Mouse (Mus musculus): ENCODE measurements around the gene Tiparp. TPM values are rescaled to one million over a fixed set of nuclear protein-coding genes. Genes with fewer than 3 reads are reported as not detected.

Gene Tiparp
- polyA plus RNA-seq, 1 experiment from 2014 or later, result 31.1 TPM

DNA sequence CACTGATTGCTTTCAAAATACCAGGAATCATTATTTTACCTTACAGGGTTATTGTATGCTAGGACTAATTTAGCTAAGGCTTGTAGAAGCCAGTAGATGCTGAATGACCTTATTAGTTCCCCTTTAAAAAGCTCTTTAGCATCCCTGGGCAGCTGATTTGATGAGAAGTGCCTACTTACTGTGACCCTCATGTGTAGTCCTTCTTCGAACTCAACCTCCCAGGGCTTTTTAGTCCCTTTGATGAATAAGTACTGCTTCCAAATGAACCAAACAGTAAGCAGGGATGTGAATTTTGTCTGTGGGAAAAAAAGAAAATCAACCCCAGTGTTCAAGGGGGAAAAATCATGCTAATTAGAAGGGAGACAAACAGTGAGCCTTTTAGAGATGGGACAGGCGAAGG is 58.8 kb downstream of the Tiparp start:
- Histone ChIP-seq H3K9me3 (no peaks in the 10 kb centered on the region), H3K4me3 (peak overlapping the region; percentile 31; the same call in 1 of the 2 replicates), H3K27ac (replicated peaks) (0 out of 2 replicates have a peak overlapping the region, but pooled peaks have one; percentile 4), H3K27me3 (no peaks in the 10 kb centered on the region), H3K4me2 (peak overlapping the region; percentile 64), H3K36me3 (no peaks in the 10 kb centered on the region), H3K4me1 (replicated peaks) (peaks cover 14% of the 10 kb centered on the region), H3K9ac (peak overlapping the region; percentile 27; the same call in 1 of the 2 replicates)
- ATAC-seq (ENCODE audit: low FRiP score, low read depth), result no peak
- 68% methylated on average over 2 of the region's 2 CpGs for WGBS

DNA sequence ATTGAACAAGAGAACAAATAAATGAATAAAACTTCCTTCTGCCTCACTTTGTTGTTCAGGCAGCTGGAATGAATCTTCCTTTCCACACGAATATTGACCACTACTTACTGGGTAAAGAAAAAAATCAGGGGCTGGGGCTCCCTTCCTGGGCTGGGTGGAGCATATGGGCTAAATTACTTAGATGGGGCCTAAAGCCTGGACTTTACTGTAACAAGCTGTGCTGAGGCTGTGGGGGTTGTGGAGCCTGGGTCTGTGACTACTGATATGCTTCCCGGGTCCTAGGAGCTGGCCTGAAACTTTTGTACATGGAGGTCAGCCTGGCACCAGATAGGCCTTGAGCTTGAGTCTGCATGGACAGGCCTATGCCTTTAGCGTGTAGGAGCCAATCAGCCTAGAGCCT is 60.2 kb downstream of the Tiparp start:
- Histone ChIP-seq H3K4me2 (no peak overlapping the region), H3K9me3 (no peaks in the 10 kb centered on the region), H3K9ac (no peak overlapping the region), H3K36me3 (no peaks in the 10 kb centered on the region), H3K4me1 (replicated peaks) (peaks cover 14% of the 10 kb centered on the region), H3K27me3 (no peaks in the 10 kb centered on the region), H3K27ac (replicated peaks) (no peak overlapping the region), H3K4me3 (no peak overlapping the region)
- 77% methylated on average over 3 of the region's 3 CpGs for WGBS
- no peak for ATAC-seq (ENCODE audit: low FRiP score, low read depth)

DNA sequence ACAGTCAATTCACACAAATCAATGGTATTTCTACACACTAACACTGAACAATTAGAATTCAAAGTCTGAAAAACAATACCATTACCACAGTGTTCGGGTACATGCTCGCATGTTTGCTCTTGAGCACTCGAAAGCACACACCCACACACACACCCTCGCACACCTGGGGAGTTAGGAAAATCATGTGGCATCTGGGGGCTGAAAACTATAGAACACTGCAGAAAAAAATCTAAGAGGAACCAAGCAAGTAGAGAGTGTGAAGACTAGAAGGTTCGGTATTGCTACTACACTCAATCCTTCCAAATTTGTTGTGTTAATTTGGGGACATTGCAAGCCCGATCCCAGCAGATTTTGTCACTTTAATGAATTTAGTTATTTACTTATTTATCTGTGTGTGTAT is 64.6 kb downstream of the Tiparp start:
- Histone ChIP-seq H3K27me3 (no peaks in the 10 kb centered on the region), H3K4me3 (no peak overlapping the region), H3K4me1 (replicated peaks) (no peaks in the 10 kb centered on the region), H3K9me3 (no peaks in the 10 kb centered on the region), H3K4me2 (no peak overlapping the region), H3K9ac (no peak overlapping the region), H3K27ac (replicated peaks) (no peak overlapping the region), H3K36me3 (no peaks in the 10 kb centered on the region)
- 90% methylated on average over 6 of the region's 6 CpGs for WGBS
- ATAC-seq (ENCODE audit: low FRiP score, low read depth), result no peak

DNA sequence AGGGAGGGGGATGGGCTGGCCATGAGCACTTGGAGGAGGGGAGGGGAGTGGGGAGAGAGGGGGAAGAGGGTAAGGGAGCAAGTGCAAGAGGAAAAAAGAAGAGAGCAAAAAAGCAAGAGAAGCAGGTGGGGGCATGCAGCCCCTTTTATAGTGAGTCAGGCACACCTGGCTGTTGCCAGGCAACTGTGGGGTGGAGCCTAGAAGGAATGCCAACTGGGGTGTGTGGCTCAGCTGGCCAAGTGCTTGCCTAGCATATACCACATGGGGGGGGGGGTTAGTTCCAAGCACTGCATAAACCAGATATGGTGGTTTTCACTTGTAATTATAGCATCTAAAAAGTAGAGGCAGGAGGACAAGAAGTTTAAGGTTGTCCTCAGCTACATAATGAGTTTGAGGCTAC is 66.3 kb downstream of the Tiparp start:
- Histone ChIP-seq H3K9ac (no peak overlapping the region), H3K27me3 (no peaks in the 10 kb centered on the region), H3K4me3 (no peak overlapping the region), H3K36me3 (no peaks in the 10 kb centered on the region), H3K9me3 (no peaks in the 10 kb centered on the region), H3K4me2 (no peak overlapping the region), H3K27ac (replicated peaks) (no peak overlapping the region), H3K4me1 (replicated peaks) (no peaks in the 10 kb centered on the region)
- ATAC-seq (ENCODE audit: low FRiP score, low read depth), result no peak

DNA sequence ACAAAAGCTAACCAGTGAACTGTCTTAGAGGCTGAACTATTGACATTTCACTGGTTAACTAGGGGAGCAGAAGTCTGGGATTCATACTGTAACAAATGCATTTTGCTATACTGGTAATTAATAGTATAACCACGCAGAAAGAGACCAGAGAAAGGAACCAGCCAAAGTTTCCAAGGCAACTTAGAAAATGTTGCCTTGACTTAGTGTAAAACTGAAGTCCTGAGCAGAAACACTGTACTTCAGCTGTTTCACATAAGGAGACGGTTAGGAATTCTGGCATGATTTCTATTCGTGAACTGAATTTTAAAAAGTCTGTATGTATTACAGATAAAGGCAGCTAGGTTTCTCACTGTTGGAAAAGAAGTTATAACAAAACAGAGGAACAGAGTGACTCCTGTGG is 67.0 kb downstream of the Tiparp start:
- peak overlapping the region; percentile 1; the same call in 1 of the 2 replicates for H3K27ac ChIP-seq (replicated peaks)
- 56% methylated on average over 3 of the region's 3 CpGs for WGBS
- ATAC-seq (ENCODE audit: low FRiP score, low read depth), result no peak
- H3K4me3 ChIP-seq, result no peak overlapping the region
- H3K9ac ChIP-seq, result no peak overlapping the region
- no peaks in the 10 kb centered on the region for H3K27me3 ChIP-seq
- no peak overlapping the region for H3K4me2 ChIP-seq
- no peaks in the 10 kb centered on the region for H3K4me1 ChIP-seq (replicated peaks)
- H3K36me3 ChIP-seq, result no peaks in the 10 kb centered on the region
- H3K9me3 ChIP-seq, result no peaks in the 10 kb centered on the region

DNA sequence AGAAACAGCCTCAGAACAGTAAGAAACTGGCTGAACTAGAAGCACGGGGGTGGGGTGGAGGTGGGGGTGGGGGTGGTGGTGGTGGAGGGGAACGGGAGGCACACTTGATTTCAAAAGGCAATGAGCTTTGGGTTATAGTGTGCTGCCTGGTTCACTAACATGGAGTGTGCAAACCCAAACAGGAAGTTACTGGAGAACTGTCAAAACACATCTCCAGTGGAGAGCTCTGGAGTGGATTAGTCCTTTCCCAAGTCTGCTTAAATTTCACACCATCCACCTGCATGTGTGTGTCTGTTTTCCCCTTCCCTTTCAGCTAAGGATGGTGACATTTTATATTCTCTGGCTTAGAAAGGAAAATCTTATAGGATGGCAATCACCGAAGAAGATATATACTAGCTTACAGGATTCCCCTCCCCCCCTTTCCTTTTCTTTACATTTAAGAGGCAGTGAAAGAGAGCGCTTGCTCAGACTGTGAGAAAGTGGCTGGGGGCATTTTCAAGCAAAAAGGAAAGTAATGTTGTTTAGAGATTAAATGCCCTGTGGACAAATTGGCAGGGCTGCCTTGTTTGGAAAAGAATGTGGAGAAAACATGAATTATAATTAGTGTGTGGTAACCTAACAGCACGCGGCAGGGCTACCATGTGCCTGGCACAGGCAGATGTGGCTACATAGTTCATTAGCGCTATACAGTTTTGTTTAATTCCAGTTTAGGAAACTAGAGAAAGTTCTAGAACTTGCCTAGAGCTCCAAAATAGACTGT is 70.0 kb downstream of the Tiparp start:
- no peaks in the 10 kb centered on the region for H3K4me1 ChIP-seq (replicated peaks)
- H3K4me2 ChIP-seq, result no peak overlapping the region
- 57% methylated on average over 7 of the region's 7 CpGs for WGBS
- ATAC-seq (ENCODE audit: low FRiP score, low read depth), result no peak
- H3K27me3 ChIP-seq, result no peaks in the 10 kb centered on the region
- no peaks in the 10 kb centered on the region for H3K36me3 ChIP-seq
- H3K27ac ChIP-seq (replicated peaks), result no peak overlapping the region
- no peak overlapping the region for H3K4me3 ChIP-seq
- H3K9ac ChIP-seq, result no peak overlapping the region
- H3K9me3 ChIP-seq, result no peaks in the 10 kb centered on the region

DNA sequence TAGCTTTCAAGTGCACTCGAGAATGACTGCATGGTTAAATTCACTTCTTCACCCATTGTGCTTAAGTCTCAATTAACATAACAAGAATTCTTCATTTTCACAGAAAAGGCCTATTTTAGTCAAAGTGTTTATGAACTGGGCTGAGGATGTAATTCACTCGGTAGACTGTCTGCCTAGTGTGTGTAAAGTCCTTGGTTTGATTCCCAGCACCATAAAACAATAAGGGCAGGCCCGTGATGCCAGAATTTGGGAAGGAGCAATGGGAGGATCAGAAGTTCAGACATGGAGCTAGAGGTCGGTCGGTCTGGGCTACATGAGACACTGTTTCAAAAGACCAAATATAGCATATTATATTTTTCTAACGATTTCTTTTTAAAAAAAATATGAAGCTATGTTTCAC is 70.9 kb downstream of the Tiparp start:
- Histone ChIP-seq H3K4me3 (no peak overlapping the region), H3K9ac (no peak overlapping the region), H3K27me3 (no peaks in the 10 kb centered on the region), H3K4me1 (replicated peaks) (no peaks in the 10 kb centered on the region), H3K4me2 (no peak overlapping the region), H3K9me3 (no peaks in the 10 kb centered on the region), H3K36me3 (no peaks in the 10 kb centered on the region), H3K27ac (replicated peaks) (no peak overlapping the region)
- no peak for ATAC-seq (ENCODE audit: low FRiP score, low read depth)
- 90% methylated on average over 6 of the region's 6 CpGs for WGBS

DNA sequence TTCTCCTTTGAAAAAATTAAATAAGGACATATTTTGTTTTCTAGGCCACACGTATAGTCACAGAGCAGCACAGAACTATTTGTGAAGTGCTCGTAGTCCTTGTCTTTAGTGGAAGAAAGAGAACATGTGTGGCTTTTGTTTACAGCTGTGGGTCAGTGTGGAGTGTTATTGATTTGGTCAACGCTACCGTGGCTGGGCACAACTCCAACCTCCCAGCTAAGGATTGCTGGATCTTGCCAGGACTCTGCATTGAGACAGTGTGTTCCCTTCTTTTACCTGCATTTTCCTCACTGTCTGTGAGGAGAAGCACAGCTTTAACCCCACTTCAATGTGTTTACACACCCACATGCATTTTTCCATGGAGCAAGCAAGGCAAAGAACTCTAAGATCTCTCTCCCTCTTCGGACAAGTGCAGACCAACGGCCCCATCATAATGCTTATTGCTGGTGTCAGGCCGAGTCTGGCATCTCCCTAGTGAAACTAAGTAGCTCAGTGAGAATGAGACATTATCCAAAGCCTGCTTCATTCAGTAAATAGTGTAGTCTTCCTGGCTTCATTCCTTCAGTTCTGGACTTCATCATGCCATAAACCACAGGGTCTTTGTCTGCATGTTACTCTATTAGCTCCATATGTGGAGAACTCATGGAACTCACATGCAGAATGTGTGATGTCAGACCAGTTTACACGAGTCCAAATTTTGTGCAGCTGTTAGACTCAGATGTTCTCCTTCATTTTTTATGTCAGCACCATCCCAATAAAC is 73.3 kb downstream of the Tiparp start:
- Histone ChIP-seq H3K4me1 (replicated peaks) (no peaks in the 10 kb centered on the region), H3K9me3 (no peaks in the 10 kb centered on the region), H3K36me3 (no peaks in the 10 kb centered on the region), H3K27ac (replicated peaks) (no peak overlapping the region), H3K4me2 (no peak overlapping the region), H3K9ac (no peak overlapping the region), H3K27me3 (no peaks in the 10 kb centered on the region), H3K4me3 (no peak overlapping the region)
- 75% methylated on average over 8 of the region's 8 CpGs for WGBS
- no peak for ATAC-seq (ENCODE audit: low FRiP score, low read depth)

DNA sequence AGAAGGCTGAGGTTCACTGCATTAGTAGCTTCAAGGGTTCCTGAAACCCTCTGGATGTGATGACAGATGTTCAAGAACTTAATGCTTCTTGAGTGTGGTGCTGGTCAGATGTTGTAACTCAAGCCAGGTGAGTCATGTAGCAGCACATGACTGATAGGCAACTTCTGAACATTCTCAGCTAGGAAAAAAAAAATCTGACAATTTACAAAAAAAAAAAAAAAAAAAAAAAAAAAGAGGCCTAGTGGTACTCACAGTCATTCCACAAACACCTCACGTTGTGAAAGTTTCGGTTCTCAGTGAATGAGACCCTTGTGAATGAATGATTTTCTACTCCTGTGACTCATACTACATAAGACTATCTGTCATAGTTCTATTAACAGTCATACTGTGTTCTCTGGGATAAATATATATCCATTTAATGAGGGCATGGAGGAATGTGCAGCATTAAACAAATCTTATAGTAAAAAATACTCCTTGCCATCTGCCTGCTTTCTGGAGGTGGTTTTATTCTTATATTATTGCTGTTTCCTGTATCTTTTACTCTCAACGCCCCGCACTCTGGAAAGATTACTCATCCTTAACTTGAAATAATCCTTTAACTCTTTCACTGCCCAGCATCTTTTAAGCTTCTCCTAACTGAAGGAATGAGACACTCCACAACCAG is 75.3 kb downstream of the Tiparp start:
- no peak overlapping the region for H3K4me3 ChIP-seq
- no peak overlapping the region for H3K9ac ChIP-seq
- H3K27me3 ChIP-seq, result no peaks in the 10 kb centered on the region
- no peaks in the 10 kb centered on the region for H3K4me1 ChIP-seq (replicated peaks)
- WGBS, result 73% methylated on average over 4 of the region's 4 CpGs
- H3K27ac ChIP-seq (replicated peaks), result no peak overlapping the region
- no peaks in the 10 kb centered on the region for H3K36me3 ChIP-seq
- H3K9me3 ChIP-seq, result no peaks in the 10 kb centered on the region
- H3K4me2 ChIP-seq, result no peak overlapping the region
- ATAC-seq (ENCODE audit: low FRiP score, low read depth), result no peak

Other genes with a start within 250 kb of the Tiparp start
- gene Ssr3, start 135.8 kb upstream of the Tiparp start, polyA plus RNA-seq (2015; fragmentation: Nextera tagmentation; extraction: Ambion mirVana), result 162 and 163 TPM in 2 replicates
- 6.5 and 8.8 TPM in 2 replicates for gene Lekr1, start 137.8 kb downstream of the Tiparp start, polyA plus RNA-seq (2015; fragmentation: Nextera tagmentation; extraction: Ambion mirVana)

Measured in hindbrain, embryonic 15.5 days (tissue).